Mouse (Mus musculus) cerebral cortex, adult 2 months (tissue): ENCODE measurements around the gene Large1.

Experiments used
- WGBS: fragments of 180-500 bp; shearing (Covaris S2); methylation state at CpG from one replicate; pipeline ENCODE4 v1.1.7; 2018; 5-methylcytosine and 5-hydroxymethylcytosine counted together

The Large1 gene

DNA sequence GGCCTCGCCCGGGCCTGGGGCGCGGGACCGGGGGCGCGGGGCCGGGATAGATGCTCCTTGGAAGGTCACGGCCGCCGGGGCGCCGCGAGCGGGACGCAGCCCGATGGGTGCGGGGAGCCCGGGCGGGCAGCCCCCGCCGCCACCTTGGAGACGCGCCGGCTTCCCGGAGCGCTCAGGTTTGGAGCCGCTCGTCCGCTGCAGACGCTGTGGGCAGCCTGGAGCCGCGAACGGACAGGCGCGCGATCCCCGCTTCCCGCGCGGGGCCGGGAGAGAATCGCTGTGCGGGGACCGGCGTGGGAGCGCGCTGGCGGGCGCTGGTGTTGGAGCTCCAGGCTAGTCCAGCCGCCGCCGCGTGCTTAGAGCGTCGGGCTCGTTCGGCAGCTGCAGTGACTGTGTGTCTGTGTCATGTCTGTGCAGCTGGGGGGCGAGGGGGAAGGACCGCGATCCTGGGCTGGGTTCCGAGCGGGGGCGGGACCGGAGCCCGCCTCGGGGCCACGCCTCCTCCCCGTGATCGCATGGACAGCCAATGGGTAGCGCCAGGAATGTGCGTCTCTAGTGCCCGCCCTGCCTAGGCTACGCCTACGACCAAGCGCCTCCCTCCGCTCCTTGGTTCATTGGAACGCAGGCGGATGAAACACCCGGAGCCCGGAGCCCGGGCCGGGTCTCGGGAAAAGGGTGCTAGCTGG is at the start of gene Large1:
Gene Large1, minus strand, starts transcription at position 433 of the 686 bp plus-strand sequence.
- under 1% methylated on average over 84 of the region's 84 CpGs for WGBS

DNA sequence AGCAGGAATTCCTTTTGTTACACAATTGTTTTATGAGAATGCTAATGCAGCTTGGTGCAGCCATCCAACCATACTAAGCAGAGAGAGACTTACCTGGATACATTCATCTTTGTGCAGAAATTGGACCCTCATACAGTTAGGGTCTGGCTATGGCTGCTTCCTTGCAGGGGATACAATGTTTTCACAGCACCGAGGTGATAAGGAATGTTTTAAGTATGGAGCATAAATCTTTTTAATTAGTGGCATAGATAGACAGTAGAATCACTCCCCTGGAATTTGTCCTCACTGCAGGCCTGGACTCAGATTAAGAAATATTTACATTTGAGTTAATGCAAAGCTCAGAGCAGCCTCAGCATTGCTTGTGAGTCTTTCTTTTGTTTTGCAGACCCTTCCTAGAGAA is 47.0 kb upstream of the Large1 start:
- 61% methylated on average over 1 of the region's 1 CpGs for WGBS

DNA sequence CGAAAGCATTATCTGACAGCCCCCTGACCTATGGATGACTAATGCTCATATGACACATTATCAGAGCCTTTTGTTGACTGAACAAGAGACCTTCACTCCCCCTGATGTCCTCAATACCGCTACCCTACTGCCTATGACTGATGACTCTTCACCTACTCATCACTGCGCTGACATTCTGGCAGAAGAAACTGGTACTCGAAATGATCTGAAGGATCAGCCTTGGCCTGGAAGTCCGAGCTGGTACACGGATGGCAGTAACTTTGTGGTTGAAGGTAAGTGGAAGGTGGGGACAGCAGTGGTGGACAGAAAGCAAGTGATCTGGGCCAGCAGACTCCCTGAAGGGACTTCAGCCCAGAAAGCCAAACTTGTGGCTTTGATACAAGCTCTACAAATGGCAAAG is 19.7 kb upstream of the Large1 start:
- 92% methylated on average over 6 of the region's 6 CpGs for WGBS

DNA sequence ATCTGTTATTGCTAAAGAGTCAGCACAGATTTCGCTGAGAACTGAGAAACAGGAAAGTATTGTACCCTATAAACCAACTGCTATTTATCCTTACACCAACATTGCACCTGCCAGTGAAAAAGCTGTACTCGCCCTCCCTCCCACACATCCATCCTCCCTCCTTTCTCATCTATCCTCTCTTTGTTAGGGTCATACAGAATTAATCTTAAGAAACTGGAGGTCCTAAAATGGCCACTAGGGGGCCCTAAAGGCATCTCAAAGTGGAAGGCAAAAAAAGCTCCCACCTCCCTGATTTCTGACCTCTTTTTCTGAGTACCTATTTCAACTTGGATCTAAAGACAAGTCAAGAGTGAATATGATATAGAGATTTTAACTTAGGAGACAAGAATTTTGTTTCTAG is 2.6 kb upstream of the Large1 start:
- 13% methylated on average over 2 of the region's 2 CpGs for WGBS

DNA sequence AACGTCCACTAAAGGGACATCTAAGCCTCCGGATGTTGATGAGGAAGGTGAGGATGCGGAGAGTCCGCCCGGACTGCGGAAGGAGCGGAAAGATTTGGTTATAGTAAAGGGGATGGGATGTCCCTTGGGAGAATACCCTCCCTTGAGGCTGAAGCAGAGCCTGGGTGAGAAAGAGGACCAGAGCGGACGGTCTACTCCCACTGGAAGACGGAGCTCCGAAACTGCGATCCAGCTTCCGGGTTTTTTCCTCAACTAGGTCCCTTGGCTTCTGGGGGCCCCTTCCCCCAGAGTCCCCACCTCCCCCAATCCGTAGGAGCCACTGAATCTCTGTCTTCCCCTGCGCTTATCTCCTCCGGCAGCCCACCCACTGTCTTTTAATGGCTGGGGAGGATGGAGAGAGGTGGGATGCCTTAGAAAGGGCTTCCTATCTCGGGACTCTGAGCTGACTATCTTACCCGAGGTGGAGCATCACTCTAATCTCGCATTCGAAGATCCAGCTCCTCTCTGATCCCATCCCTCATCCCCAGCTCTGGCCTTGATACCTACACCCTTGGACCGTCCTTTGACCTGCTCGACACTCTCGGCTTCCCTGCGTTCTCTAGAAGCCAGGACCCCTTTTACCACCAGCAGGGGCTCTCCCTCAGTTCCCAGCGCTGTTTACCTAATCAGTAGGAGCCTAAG is 1.0 kb upstream of the Large1 start:
- WGBS, result under 1% methylated on average over 25 of the region's 25 CpGs

DNA sequence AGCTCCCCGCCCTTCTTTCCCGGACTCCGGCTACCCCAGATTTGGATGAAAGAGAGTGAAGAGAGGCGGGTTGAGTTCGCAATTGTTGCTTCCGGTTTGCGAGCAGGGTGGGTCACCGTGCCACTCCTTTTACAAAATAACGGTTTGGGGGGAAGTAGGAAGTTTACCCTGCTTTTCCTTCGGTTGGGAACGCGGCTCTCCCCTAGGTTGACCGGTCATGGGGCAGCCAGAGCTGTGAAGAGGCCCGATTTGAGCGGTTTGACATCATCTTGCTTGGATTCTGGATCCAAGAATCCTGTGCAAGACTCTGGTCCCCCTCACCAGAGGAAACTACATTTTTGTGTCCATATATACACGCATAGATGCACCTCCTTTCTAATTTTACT is 447 bp upstream of the Large1 start:
- WGBS, result under 1% methylated on average over 16 of the region's 16 CpGs

DNA sequence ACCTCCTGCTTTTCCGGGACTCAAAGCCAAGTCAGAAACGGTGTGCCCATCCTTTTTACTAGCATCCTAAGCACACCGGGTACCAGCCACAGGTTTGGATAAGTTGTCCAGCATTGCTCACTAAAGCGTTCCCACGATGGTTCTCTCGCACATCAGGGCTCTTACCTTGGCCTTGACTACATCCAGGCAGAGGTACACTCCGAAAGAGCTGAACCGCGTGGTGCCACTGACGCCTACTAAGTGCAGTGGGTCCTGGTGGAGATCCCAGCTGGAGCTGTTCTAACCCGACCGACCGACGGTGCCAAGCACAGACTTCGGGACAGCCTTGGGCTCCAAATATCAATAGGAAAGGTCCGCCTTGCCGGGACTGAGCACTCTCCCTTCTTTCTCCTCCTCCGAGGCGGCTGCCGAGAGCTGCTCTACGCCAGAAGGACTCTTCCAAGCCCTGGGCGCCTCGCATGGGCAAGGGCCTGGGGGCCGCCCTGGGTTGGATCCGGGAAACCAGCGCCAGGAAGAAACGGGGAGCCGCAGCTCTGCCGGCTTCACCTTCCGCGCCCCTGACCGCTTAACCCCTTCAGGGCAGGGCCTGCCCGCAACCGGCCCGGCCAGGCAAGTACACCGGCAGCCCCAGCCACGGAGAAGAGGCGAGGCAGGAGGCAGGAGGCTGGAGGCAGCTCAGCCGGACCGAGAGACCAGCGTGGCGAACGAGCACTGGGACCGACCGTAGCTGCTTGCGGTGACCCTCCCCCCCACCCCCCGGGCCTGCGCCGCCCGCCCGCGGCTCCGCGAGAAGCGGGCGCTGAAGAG is 836 bp downstream of the Large1 start:
- under 1% methylated on average over 56 of the region's 56 CpGs for WGBS

DNA sequence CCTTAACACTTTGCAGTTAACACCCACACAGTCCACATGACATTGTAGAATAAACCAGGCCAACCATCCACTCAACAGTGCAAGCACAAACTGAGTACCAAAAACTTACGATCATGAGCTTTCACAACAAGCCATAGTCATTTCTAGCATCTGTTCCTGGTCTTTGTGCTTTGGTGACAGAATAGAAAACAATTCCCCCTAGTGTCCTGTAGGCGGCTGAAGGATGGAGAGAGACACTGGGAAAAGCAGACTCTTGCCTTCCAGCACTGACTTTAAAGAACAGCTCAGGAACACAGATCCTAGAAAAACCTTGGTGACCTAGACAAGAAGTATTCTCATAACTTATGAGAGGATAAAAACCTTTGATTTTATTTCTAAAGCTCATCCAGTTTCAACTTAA is 3.0 kb downstream of the Large1 start:
- WGBS, result 8% methylated on average over 2 of the region's 2 CpGs

DNA sequence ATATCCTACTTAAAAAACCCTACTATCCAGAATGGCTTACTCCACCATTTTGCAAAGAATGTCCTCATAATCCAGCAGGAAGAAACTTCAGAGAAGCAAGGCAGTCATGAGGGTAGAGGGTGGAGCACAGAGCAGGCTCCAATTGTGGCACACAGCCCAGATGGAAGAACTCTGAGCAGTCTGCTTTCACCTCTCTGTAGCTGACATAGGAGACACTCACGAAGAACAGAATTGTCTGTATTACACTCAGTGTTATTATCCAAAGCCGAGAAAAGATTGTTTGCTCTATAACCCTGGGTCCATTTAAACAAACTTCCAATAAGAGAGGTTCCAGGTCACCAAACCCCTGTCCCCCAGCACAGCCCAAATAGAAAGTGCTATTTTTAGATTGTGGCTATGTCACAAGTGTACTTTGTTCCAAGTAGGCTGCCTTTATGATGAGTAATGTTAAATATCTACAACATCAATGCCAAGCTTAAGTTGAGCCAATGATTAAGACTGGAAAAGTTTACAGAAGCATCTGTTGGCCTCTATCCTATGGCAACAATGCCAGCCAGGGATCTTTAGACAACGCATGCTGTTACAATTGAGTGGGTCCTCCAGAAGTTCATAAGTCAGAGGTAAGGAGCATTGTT is 10.5 kb downstream of the Large1 start:
- 55% methylated on average over 3 of the region's 3 CpGs for WGBS

DNA sequence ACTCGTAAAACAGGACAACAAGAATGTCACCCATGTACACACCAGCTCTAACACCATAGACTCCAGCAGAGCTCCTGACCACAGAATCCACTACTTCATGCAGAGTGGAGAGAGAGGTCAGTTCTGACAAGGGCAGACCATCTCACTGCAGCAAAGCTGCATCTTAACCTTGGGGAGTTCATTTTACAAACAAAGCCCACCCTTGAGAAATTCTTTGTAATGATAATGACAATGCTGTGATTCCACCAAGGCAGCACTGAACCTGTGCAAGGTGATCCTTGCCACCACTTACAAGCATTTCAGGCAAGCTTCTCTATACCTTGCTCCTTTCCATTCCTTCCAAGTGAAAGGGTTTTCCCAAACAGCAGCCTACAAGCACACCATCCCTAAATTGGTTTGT is 16.5 kb downstream of the Large1 start:
- WGBS, result 73% methylated on average over 1 of the region's 1 CpGs

DNA sequence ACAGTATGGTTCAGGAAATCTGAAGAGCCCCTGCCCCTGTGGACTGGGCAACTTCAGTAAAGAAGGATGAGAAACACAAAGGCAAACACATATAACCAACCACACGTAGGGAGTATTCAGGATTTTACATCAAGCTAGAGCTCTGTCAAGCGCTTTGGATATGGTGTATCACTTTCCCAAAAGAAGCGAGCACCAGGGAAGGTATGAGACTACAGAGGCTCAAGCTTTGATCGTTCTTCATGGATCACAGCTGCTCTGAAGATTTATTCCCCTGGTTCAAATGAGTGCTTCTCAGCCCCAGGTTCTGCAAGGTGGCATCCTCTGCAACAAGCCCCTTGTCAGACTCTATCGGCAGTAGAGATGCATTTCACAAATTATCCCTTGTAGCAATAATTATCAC is 24.2 kb downstream of the Large1 start:
- 89% methylated on average over 5 of the region's 5 CpGs for WGBS

DNA sequence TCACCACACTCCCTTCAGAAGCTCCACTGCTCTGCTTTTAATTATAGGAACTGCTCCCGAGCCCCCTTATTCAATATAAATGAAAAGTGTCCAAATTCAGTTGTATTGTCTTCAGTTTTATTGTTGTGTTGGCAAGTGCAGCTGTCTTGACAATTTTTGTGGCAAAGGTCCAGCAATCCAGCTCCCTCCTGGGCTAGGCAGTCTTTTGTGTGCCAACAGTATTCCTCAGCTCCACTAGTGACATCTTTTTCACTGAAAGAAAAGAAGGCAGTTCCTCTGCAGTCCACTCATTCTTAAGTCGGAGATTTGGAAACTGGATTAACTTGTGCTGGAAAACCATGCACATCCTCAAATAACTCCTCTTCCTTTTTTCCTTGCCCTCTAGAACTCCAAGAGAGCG is 25.3 kb downstream of the Large1 start:
- 36% methylated on average over 3 of the region's 3 CpGs for WGBS

DNA sequence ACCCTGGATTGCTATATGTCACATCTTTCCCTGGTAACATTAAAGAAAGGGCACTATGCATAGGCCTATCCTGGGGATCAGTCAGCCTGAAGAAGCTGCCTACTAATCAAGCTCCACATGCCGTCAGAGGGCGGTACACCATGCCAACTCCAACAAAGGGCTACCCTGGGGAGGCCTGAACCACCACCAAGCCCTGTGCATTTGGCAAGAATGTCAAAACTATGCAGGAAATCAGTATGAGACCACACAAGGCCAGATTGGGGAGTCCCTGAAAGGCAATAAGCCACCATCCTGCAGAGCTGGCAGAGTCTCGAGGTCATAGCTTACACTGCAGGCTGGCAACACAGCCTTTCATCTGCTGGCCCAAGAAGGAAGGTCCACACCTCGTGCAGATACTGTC is 28.7 kb downstream of the Large1 start:
- 53% methylated on average over 4 of the region's 4 CpGs for WGBS

DNA sequence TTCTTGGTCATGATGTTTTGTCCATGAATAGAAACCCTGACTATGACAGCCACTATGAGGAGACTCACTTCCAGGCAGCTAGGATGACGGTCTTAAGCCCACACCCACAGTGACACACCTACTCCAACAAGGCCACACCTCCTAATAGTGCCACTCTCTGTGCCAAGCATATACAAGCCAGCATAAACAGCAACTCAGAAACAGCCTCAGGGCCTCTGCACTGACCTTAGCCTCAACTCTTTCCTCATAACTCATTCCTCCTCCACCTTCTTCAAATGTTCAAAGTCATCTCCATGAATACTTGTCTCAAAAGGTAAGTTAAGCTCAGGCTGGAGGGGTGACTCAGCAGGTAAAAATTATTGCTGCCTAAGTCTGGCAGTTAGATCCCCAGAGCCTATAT is 29.7 kb downstream of the Large1 start:
- WGBS, result 42% methylated on average over 1 of the region's 1 CpGs

DNA sequence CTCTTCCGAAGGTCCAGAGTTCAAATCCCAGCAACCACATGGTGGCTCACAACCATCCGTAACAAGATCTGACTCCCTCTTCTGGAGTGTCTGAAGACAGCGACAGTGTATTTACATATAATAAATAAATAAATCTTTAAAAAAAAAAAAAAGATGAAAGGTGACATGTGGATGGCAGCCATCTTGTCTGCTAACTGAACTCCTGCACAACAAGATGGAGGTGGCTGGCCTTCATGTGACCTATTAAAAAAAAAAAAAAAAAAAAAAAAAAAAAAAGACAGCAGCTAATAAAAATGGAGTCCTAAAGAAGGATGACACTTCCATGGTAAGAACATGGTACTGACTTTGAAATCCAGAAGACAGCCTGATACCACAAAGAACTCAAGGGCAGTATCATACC is 33.8 kb downstream of the Large1 start:
- 100% methylated on average over 1 of the region's 3 CpGs for WGBS

DNA sequence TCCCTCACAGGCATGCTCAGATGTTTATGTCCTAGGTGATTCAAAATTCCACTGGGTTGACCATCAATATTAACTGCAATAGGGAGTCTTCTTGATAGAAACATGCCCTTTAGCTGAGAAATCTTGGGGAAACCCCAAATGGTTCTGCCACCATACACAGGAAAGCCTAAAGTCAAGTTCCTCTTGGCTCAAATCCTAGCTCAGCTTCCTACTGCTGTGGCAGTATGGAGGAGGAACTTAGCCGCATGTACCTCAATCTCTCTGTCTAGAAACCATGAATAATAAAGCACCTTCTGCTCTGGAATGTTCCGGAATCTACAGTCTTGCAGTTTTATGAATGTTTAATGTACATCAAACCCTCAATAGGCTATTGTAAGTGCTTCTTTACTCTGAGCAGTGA is 39.4 kb downstream of the Large1 start:
- 40% methylated on average over 2 of the region's 2 CpGs for WGBS

DNA sequence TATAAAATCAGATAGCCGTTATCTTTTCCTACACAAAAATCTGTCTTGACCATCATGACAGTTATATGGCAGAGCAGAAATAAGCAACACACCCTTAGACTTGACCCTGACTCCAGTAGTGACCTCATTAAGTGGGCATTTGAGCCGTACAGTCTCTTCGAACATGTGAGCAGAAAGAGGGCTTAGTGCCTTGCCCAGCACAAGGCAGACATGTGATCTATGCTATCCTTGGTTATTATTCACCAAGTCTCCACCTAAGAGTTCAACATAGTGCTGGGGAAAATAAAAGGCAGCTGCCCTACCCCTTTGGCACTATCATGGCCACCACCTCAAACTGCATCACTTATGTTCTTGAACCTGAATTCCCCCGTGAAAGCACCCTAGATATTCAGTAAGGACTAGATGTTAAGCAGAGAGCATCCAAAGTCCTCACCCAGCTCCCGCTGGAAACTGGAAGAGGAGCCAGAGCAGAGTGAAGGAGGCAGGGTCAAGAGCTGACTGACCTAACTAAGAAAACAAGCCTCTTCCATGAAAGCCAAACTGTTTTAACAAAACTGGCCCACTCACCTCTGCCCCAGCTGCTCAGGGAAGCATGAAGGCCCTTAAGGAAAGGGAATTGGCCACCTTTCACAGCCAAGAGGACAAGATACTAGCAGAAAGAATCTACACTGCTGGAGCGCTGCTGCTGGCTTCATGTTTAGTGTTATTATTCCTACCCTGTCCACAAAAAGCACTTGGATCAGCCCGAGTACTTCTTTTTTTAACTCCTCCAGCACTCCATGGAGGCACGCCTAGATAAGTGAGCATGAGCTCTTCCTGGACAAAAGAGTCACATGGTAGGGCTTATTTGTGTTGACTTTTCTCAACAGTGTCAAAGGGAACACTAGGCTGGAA is 40.4 kb downstream of the Large1 start:
- WGBS, result 57% methylated on average over 8 of the region's 8 CpGs

DNA sequence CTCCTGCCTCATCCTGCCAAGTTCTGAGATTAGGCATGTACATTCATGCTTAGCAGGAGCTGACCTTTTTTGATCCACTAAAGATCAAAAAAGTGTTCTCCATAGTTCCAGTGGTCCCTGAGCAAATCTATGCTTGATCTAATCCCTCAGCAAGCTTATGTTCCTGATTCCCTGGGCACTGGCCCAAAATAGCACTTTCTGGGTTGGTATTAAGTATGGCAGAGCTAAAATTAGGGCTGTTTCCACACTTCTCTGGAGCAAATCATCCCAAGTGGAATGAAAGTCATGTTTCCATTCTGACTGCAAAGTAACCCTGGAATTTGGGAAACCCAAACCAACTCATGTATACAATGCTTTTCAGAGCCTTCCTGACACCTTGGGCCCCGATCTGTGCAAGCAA is 42.9 kb downstream of the Large1 start:
- 76% methylated on average over 1 of the region's 1 CpGs for WGBS

DNA sequence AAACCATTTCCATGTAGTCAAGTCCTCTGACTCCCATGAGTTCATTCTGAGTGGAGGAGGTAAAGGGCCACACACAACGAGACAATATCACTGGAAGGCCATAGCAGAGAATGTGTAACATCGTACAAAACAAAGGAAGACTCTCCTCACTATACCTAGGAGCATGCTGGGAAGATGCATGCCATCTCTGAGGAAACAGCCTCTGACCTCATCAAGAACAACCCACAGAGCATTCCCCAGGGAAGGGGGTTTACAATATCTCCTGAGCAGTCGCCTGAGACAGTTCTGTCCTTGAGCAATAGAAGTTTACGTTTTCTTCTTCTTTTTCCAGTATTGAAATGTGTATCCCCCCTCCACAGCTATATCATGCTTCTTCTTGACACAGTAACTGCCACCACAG is 49.4 kb downstream of the Large1 start:
- 76% methylated on average over 4 of the region's 4 CpGs for WGBS

DNA sequence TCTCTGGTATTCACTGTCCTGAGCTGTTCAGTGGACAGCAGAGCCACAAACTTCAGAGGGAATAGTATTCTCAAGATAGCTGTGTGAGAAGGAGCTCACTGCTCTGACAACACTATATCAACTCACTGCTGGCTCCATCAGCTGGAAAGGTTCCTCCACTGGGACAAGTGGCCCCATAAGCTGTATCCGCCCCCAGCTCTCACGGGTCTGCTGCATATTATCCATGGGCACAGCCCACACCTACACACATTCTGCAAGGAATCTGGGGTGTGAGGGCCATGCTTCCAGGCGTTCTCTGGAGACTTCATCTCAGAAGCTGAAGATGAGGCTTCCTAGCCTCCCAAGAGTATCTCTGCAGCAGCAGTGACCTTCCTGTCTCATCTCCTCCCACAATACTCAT is 50.4 kb downstream of the Large1 start:
- WGBS, result 55% methylated on average over 3 of the region's 3 CpGs

DNA sequence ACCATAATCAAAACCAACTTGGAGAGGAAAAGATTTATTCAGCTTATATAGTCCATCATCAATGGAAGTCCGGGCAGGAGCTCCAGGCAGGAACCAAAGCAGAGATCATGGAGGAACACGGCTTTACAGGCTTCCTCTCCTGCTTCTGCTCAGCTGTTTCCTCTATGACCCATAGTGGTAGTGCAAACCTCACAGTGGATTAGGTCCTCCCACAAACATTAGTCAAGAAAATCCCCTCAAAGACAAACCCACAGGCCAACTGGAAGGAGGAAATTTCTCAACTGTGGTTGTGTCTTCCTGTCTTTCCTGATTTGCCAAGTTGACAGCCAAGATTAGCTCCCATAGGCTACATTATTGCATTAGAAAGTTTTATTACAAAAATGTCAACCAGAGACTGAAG is 59.7 kb downstream of the Large1 start:
- WGBS, result 78% methylated on average over 2 of the region's 2 CpGs
